Mouse (Mus musculus) spleen, adult 2 months (tissue): ENCODE data around the gene Mark3.

Experiments used
- CTCF ChIP-seq: fragments of 200-500 bp; IDR thresholded peaks from 2 replicates; pipeline ENCODE4 v1.5.1; 2011; ENCODE audit warnings: mild to moderate bottlenecking, inconsistent platforms; ENCODE audit not compliant: insufficient read depth, insufficient read length, insufficient replicate concordance; ENCODE audit errors: extremely low read depth
- POLR2A ChIP-seq: fragments of 200-500 bp; IDR thresholded peaks from 2 replicates; pipeline ENCODE4 v1.6.1; 2011; ENCODE audit warnings: low read depth, low read length, inconsistent platforms

- TF ChIP-seq CTCF (no peak), POLR2A (no peak)
Observed at GRCm38 (mm10) chr12:111682806-111683205, 108.5 kb downstream of the Mark3 start.
